Mouse (Mus musculus) cerebellum, postnatal 14 days (tissue): ENCODE data around the gene 9530002B09Rik.

Experiments
- DNase-seq, 2 experiments: peaks; one replicate each; pipeline ENCODE4 v3.0.0; 2021; ENCODE audit warnings: mixed read lengths in 2 of 2

The 9530002B09Rik gene

GRCm38 (mm10) chr4:122688975-122689374 is at the start of gene 9530002B09Rik:
TSS of gene 9530002B09Rik (plus strand) at chr4:122689275.
- DNase-seq: no peak
